Mouse (Mus musculus) induced T-regulatory cell, adult 2 months (primary cell): ENCODE results near the gene Gm21094.
"Not testable (repeated sequence)": the region's sequence is repeated elsewhere in the genome, so short reads cannot be mapped to it uniquely, and the experiment has no call there.

Experiments
- DNase-seq: peaks from one replicate; pipeline ENCODE4 v3.0.0-alpha.2; 2012; ENCODE audit warnings: low read depth

Gene Gm21094

GRCm38 (mm10) chrY:32620343-32620742 is at the start of gene Gm21094:
Gene Gm21094 (minus strand): TSS chrY:32620443.
- not testable (repeated sequence) for DNase-seq
